Mouse (Mus musculus) midbrain, embryonic 10.5 days (tissue): ENCODE measurements at regions not wholly inside any gene's neighbourhood (a gene's known extent, or its start where the extent isn't known, plus 50 kb on each side); places are given as distances from the start of the nearest gene placed in this dataset.
A peak's percentile ranks its signal among the peaks of the same experiment; 100 is the strongest.
"Not testable (repeated sequence)": the region's sequence is repeated elsewhere in the genome, so short reads cannot be mapped to it uniquely, and the experiment has no call there.

Source experiments
- DNase-seq: peaks from one replicate; pipeline ENCODE4 v3.0.0-alpha.2; 2017; ENCODE audit warnings: low spot score
- H3K27ac ChIP-seq: fragments of 300-500 bp; sonication (generic); replicated peaks from 2 replicates; pipeline ENCODE4 v1.5.1; 2016; ENCODE audit warnings: mild to moderate bottlenecking
- H3K27me3 ChIP-seq: fragments of 300-500 bp; sonication (generic); 2 replicates; pipeline ENCODE4 v1.6.1; 2016; ENCODE audit warnings: low read depth, mild to moderate bottlenecking; ENCODE audit not compliant: poor library complexity, severe bottlenecking
- H3K36me3 ChIP-seq: fragments of 300-500 bp; sonication (generic); 2 replicates; pipeline ENCODE4 v1.6.1; 2016; ENCODE audit warnings: mild to moderate bottlenecking, moderate library complexity
- H3K4me1 ChIP-seq: fragments of 300-500 bp; sonication (generic); 2 replicates; pipeline ENCODE4 v1.6.1; 2016
- H3K4me3 ChIP-seq: fragments of 300-500 bp; sonication (generic); 2 replicates; pipeline ENCODE4 v1.5.1; 2016; ENCODE audit warnings: mild to moderate bottlenecking, moderate library complexity
- H3K9me3 ChIP-seq: fragments of 300-500 bp; sonication (generic); replicated peaks from 2 replicates; pipeline ENCODE4 v1.6.1; 2016; ENCODE audit warnings: mild to moderate bottlenecking
- WGBS: fragments of 180-500 bp; shearing (Covaris S2); methylation state at CpG from one replicate; pipeline ENCODE4 v1.1.7; 2016; 5-methylcytosine and 5-hydroxymethylcytosine counted together

- no peaks in the 10 kb centered on the region for H3K27me3 ChIP-seq
- no peak for DNase-seq
- no peak overlapping the region for H3K27ac ChIP-seq
- WGBS, result 62% methylated on average over 5 of the region's 5 CpGs
- no peaks in the 10 kb centered on the region for H3K4me1 ChIP-seq
- H3K36me3 ChIP-seq, result no peaks in the 10 kb centered on the region
- no peak overlapping the region for H3K4me3 ChIP-seq
- no peaks in the 10 kb centered on the region for H3K9me3 ChIP-seq
These were observed 651.5 kb upstream of the Kif2b start for GRCm38 (mm10) chr11:92228855-92229254.

- no peak for DNase-seq
- WGBS, result 59% methylated on average over 1 of the region's 1 CpGs
These were observed 631.7 kb upstream of the Kif2b start for GRCm38 (mm10) chr11:92208980-92209548.

GRCm38 (mm10) chr11:92178393-92178792 lies 601.0 kb upstream of the Kif2b start:
- not testable (repeated sequence) for DNase-seq, H3K27ac ChIP-seq, H3K27me3 ChIP-seq, H3K9me3 ChIP-seq, H3K4me3 ChIP-seq, H3K4me1 ChIP-seq, H3K36me3 ChIP-seq
- WGBS, result 73% methylated on average over 3 of the region's 3 CpGs

More at GRCm38 (mm10) chr11:92208980-92209548, 631.7 kb upstream of the Kif2b start:
- Histone ChIP-seq H3K4me3 (no peak overlapping the region), H3K4me1 (no peaks in the 10 kb centered on the region), H3K27ac (no peak overlapping the region), H3K36me3 (no peaks in the 10 kb centered on the region), H3K9me3 (no peaks in the 10 kb centered on the region), H3K27me3 (no peaks in the 10 kb centered on the region)

GRCm38 (mm10) chr11:92153124-92153523 lies 575.8 kb upstream of the Kif2b start:
- no peak overlapping the region for H3K4me3 ChIP-seq
- no peaks in the 10 kb centered on the region for H3K9me3 ChIP-seq
- H3K27ac ChIP-seq, result no peak overlapping the region
- H3K27me3 ChIP-seq, result no peaks in the 10 kb centered on the region
- H3K36me3 ChIP-seq, result no peaks in the 10 kb centered on the region
- no peaks in the 10 kb centered on the region for H3K4me1 ChIP-seq
- no peak for DNase-seq

GRCm38 (mm10) chr11:92135677-92136076 lies 558.3 kb upstream of the Kif2b start:
- Histone ChIP-seq H3K36me3 (no peaks in the 10 kb centered on the region), H3K4me3 (no peak overlapping the region), H3K27me3 (no peaks in the 10 kb centered on the region), H3K27ac (no peak overlapping the region), H3K9me3 (no peaks in the 10 kb centered on the region), H3K4me1 (peaks cover 13% of the 10 kb centered on the region)
- DNase-seq, result no peak
- WGBS, result 54% methylated on average over 1 of the region's 1 CpGs

GRCm38 (mm10) chr11:92134891-92135590 lies 557.7 kb upstream of the Kif2b start:
- 27% methylated on average over 3 of the region's 3 CpGs for WGBS
- DNase-seq, result peak; percentile 13
- H3K27me3 ChIP-seq, result no peaks in the 10 kb centered on the region
- no peak overlapping the region for H3K4me3 ChIP-seq
- H3K4me1 ChIP-seq, result peaks cover 13% of the 10 kb centered on the region
- H3K27ac ChIP-seq, result peak overlapping the region; percentile 52
- H3K9me3 ChIP-seq, result no peaks in the 10 kb centered on the region
- H3K36me3 ChIP-seq, result no peaks in the 10 kb centered on the region

- H3K36me3 ChIP-seq, result no peaks in the 10 kb centered on the region
- DNase-seq, result no peak
- no peaks in the 10 kb centered on the region for H3K27me3 ChIP-seq
- 88% methylated on average over 2 of the region's 2 CpGs for WGBS
- H3K9me3 ChIP-seq, result no peaks in the 10 kb centered on the region
- H3K27ac ChIP-seq, result no peak overlapping the region
- H3K4me1 ChIP-seq, result no peaks in the 10 kb centered on the region
- no peak overlapping the region for H3K4me3 ChIP-seq
These were observed 507.4 kb upstream of the Kif2b start for GRCm38 (mm10) chr11:92084766-92085165.

- 4% methylated on average over 2 of the region's 2 CpGs for WGBS
- peak; percentile 17 for DNase-seq
- Histone ChIP-seq H3K27me3 (no peaks in the 10 kb centered on the region), H3K36me3 (no peaks in the 10 kb centered on the region), H3K27ac (no peak overlapping the region), H3K4me3 (no peak overlapping the region), H3K9me3 (no peaks in the 10 kb centered on the region), H3K4me1 (no peaks in the 10 kb centered on the region)
These were observed 464.3 kb upstream of the Kif2b start for GRCm38 (mm10) chr11:92041695-92042094.

- H3K9me3 ChIP-seq, result no peaks in the 10 kb centered on the region
- 86% methylated on average over 1 of the region's 1 CpGs for WGBS
These were observed 462.8 kb upstream of the Kif2b start for GRCm38 (mm10) chr11:92040161-92040560.

GRCm38 (mm10) chr11:92018419-92018818 lies 441.1 kb upstream of the Kif2b start:
- no peak overlapping the region for H3K27ac ChIP-seq
- H3K4me1 ChIP-seq, result no peaks in the 10 kb centered on the region
- no peak overlapping the region for H3K4me3 ChIP-seq
- H3K9me3 ChIP-seq, result no peaks in the 10 kb centered on the region
- DNase-seq, result no peak
- no peaks in the 10 kb centered on the region for H3K36me3 ChIP-seq
- 78% methylated on average over 3 of the region's 3 CpGs for WGBS
- H3K27me3 ChIP-seq, result no peaks in the 10 kb centered on the region

More at GRCm38 (mm10) chr11:92040161-92040560, 462.8 kb upstream of the Kif2b start:
- Histone ChIP-seq H3K27me3 (no peaks in the 10 kb centered on the region), H3K27ac (no peak overlapping the region), H3K4me1 (no peaks in the 10 kb centered on the region), H3K4me3 (no peak overlapping the region), H3K36me3 (no peaks in the 10 kb centered on the region)
- DNase-seq, result no peak

GRCm38 (mm10) chr11:92011284-92011683 lies 433.9 kb upstream of the Kif2b start:
- 82% methylated on average over 3 of the region's 3 CpGs for WGBS
- no peaks in the 10 kb centered on the region for H3K27me3 ChIP-seq
- H3K36me3 ChIP-seq, result no peaks in the 10 kb centered on the region
- no peaks in the 10 kb centered on the region for H3K9me3 ChIP-seq
- H3K4me3 ChIP-seq, result no peak overlapping the region
- DNase-seq, result no peak
- no peak overlapping the region for H3K27ac ChIP-seq
- H3K4me1 ChIP-seq, result no peaks in the 10 kb centered on the region

GRCm38 (mm10) chr11:91995524-91995923 lies 418.2 kb upstream of the Kif2b start:
- H3K4me3 ChIP-seq, result no peak overlapping the region
- 85% methylated on average over 2 of the region's 2 CpGs for WGBS
- H3K4me1 ChIP-seq, result peaks cover 3% of the 10 kb centered on the region; the same call in 1 of the 2 replicates
- no peaks in the 10 kb centered on the region for H3K27me3 ChIP-seq
- H3K36me3 ChIP-seq, result no peaks in the 10 kb centered on the region
- no peaks in the 10 kb centered on the region for H3K9me3 ChIP-seq
- DNase-seq, result no peak
- no peak overlapping the region for H3K27ac ChIP-seq

GRCm38 (mm10) chr11:91969531-91969930 lies 392.2 kb upstream of the Kif2b start:
- no peaks in the 10 kb centered on the region for H3K4me1 ChIP-seq
- H3K27ac ChIP-seq, result no peak overlapping the region
- no peaks in the 10 kb centered on the region for H3K36me3 ChIP-seq
- no peaks in the 10 kb centered on the region for H3K9me3 ChIP-seq
- DNase-seq, result no peak
- no peak overlapping the region for H3K4me3 ChIP-seq
- WGBS, result 87% methylated on average over 2 of the region's 2 CpGs
- no peaks in the 10 kb centered on the region for H3K27me3 ChIP-seq
